Mouse (Mus musculus) brown adipose tissue, adult 24 weeks (tissue): ENCODE measurements at regions not wholly inside any gene's neighbourhood (a gene's known extent, or its start where the extent isn't known, plus 50 kb on each side); places are given as distances from the start of the nearest gene placed in this dataset.

Experiments
- H3K27ac ChIP-seq: fragments of 200-500 bp; replicated peaks from 2 replicates; pipeline ENCODE4 v1.5.1; 2012; ENCODE audit warnings: low read depth, mild to moderate bottlenecking, low read length
- H3K4me1 ChIP-seq: fragments of 200-500 bp; 2 replicates; pipeline ENCODE4 v1.6.1; 2012; ENCODE audit warnings: low read length, mixed read lengths; ENCODE audit not compliant: control insufficient read depth, insufficient read depth, insufficient read length
- H3K4me3 ChIP-seq: fragments of 200-500 bp; 2 replicates; pipeline ENCODE4 v1.5.1; 2012; ENCODE audit warnings: low read depth, mild to moderate bottlenecking, low read length, moderate library complexity; ENCODE audit not compliant: insufficient read depth

DNA sequence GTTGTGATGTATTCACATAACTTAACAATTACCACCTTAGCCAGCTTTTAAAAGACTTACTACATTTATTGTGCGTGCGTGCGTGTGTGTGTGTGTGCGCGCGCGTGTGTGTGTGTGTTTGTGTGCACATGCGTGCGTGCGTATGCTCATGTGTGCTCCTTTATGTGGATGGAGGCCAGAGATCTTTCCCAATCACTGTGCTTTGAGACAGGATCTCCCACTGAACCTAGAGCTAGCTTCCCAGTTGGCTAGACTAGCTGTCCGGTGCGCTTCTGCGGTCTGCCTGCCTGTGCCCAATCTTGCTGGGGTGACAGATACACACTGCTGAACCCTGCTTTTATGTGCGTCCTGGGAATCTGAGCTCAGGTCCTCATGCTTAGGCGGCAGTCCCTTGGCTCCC is 50.1 kb upstream of the Arhgap29 start:
- peak overlapping the region; percentile 85 for H3K27ac ChIP-seq
- peaks cover 34% of the 10 kb centered on the region for H3K4me1 ChIP-seq
- peak overlapping the region; percentile 2; the same call in 1 of the 2 replicates for H3K4me3 ChIP-seq

DNA sequence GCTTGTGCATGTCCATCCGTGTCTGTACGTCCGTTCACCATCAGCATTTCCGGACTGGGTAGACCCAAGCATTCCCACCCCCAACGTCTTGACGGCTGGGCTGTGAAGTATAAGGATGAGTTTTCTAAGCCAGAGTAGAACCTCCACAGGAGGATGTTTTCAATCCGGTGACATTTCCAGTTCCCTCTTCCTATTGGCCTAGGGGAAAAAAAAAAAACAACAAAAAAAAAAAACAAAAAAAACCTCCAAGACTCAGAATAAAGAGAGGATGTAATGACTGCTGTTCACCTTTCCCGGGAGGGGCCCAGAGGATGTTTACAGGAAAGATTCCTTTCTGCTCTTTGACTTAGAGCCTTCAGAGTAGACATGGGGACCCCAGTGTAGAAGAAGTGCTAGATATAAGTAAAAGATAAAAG is 51.9 kb upstream of the Arhgap29 start:
- Histone ChIP-seq H3K4me1 (peaks cover 26% of the 10 kb centered on the region), H3K4me3 (peak overlapping the region; percentile 43), H3K27ac (peak overlapping the region; percentile 96)

DNA sequence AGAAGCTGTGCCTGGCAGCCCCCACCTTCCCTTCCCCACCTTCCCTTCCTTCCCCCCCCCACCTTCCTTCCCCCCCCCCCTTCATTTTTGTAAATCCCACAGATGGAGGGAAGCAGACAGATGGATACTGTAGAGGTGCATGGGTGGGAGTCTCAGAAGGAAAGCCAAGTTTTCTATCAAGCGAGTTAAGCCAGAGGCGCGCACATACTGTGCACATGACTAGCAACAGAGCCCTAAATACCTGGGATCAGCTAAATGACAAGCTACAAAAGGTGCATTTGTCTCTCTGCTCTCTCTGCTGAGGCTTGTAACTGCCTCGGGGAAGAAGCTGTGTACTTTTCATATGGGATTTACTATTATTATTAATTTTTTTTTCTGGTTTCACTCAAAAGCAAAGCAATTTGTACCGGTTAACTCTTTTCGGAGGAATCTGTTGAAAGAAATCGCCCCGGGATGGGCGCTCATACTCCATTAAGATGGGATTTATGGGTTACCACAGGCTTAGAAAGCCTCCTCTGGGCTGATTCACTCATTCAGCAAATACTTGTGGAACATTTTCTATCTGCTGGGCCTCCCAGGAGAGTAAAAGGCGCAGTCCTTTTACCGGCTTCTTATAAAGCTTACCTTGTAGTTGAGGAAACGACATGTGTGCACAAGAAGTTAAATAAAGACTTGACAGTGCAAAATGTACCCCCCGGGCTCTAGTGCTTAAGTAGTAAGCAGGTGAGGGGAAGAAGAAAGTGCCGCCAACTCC is 54.3 kb upstream of the Arhgap29 start:
- Histone ChIP-seq H3K27ac (no peak overlapping the region), H3K4me1 (peaks cover 20% of the 10 kb centered on the region), H3K4me3 (no peak overlapping the region)

DNA sequence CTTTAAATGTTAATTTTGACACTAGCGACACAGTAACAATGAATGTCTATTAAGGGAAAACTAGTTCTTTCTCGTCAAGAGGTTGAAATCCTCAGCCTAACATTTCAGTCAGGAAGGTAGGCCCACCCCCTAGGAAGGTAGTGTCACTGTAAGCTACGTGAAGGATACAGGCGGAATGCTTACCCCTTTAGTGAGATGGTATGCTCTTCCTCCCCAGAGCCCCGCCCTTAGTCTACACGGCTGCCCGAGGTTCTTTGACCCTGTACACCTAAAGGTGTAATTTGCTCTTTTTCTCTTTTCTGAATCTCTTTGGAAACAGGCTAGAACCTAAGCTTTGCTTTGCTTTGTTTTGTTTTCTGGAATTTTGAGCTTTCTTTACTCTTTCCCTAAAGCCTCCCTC is 58.7 kb upstream of the Arhgap29 start:
- Histone ChIP-seq H3K27ac (peak overlapping the region; percentile 39; the same call in 1 of the 2 replicates), H3K4me1 (peaks cover 7% of the 10 kb centered on the region)

DNA sequence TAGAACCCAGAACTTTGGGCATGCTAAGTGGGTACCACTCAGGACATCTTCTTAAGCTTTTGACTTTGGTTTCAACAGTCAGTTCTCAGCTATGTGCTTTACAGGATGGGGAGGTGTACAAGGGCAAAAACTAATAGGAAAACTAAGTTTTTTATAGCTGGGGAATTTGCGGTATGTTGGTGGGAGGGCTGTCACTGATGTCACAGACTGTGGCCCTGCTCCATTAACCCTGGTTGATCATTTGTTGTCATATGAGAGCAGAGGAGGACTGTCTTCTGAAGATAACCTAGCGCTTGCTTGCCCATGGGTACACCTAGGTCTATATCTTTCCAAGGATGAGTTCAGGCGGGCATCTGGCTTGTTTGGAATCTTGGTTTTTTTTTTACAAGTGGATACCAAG is 59.7 kb upstream of the Arhgap29 start:
- H3K4me3 ChIP-seq, result no peak overlapping the region
- peak overlapping the region; percentile 76 for H3K27ac ChIP-seq
- H3K4me1 ChIP-seq, result peaks cover 13% of the 10 kb centered on the region

More for the DNA sequence above, 58.7 kb upstream of the Arhgap29 start:
- H3K4me3 ChIP-seq, result no peak overlapping the region

DNA sequence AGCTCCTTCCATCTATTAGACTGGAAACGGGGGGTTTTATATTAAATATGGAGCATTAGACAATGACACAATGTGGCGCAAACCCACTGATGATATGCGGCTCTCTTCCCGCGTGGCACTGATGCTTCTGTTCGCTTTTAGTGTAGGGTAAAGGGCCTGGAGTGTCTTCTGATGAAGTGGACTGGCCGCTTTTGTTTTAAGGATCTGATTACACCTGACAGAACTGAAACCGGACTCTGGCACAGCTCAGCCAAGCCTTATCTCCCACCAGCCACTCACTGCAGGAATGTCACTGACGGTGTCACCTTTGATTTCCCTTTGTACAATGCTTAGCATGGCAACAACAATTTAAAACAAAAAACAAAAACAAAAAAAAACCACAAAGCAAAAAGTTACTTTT is 61.0 kb upstream of the Arhgap29 start:
- peak overlapping the region; percentile 29 for H3K4me3 ChIP-seq
- H3K4me1 ChIP-seq, result peaks cover 19% of the 10 kb centered on the region
- H3K27ac ChIP-seq, result peak overlapping the region; percentile 86

DNA sequence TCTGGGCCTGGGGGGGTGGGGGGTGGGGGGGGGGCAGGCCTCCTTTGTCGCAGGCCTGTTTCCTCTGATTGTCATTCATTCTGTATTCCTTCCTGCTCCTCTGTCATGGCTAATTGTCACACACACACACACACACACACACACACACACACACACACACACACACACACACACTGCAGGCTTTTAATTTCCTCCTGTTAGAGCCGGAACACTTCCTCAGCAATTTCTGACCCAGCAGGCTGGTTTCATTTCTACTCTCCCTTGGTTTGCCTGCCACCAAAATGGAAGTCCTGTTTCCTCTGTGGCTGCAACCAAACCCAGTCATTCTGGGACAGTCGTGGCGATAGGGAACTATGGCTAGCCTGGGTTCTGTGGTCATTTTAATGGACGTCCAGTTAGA is 61.8 kb upstream of the Arhgap29 start:
- Histone ChIP-seq H3K4me3 (peak overlapping the region; percentile 54), H3K27ac (peak overlapping the region; percentile 99), H3K4me1 (peaks cover 27% of the 10 kb centered on the region)

DNA sequence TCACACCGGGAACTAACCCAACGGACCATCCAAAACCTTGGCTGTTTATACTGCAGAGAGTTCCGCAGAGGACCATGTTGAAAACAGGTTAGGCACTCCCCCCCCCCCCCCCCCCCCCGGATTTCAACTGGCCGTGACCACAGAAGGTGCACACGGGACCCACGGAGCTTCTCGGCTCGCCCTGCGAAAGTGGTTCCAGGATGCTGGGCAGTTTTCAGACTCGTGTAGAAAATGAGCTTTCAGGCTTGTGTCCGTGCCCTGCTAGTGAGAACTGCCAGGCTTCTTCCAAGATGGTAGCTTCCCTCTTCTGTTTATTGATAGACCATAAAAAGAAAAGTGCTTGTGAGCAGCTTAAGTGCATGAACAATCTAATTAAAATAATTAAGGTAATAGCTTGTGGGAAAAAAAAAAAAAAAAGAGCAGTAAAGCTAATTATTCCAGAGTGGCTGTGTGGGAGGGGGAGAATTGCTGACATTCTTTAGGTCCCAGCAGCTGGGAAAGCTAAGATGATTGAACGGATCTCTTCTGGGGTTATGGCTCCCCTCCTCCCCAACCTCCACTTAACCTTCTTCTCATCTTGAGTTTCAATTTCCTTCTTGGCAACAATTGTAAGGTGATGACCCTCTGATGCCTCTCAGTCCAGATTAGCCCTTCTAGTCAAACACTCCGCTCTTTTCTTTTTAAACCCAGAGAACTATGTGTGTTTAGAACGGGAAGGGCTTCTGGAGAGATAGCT is 65.3 kb upstream of the Arhgap29 start:
- no peak overlapping the region for H3K4me3 ChIP-seq
- peaks cover 23% of the 10 kb centered on the region for H3K4me1 ChIP-seq
- peak overlapping the region; percentile 95 for H3K27ac ChIP-seq

DNA sequence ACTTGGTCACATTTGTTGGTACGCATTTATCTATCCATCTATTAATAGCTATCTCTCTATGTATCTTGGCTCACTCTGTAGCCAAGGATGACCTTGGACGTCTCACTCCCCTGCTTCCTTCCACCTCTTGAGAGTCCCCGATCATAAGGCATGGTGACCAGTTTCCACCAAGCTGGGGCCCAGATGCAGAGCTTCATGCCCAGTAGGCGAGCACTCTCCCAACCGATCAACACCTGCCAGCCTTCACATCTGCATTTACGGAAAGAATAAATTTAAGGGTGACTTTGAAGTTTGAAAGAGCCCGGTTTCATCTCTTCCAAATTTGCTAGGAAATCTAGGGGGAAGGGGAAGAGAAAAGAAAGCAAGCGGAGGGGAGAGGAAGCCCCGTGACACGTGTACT is 66.0 kb upstream of the Arhgap29 start:
- H3K4me1 ChIP-seq, result peaks cover 21% of the 10 kb centered on the region
- H3K4me3 ChIP-seq, result no peak overlapping the region
- peak overlapping the region; percentile 95 for H3K27ac ChIP-seq

DNA sequence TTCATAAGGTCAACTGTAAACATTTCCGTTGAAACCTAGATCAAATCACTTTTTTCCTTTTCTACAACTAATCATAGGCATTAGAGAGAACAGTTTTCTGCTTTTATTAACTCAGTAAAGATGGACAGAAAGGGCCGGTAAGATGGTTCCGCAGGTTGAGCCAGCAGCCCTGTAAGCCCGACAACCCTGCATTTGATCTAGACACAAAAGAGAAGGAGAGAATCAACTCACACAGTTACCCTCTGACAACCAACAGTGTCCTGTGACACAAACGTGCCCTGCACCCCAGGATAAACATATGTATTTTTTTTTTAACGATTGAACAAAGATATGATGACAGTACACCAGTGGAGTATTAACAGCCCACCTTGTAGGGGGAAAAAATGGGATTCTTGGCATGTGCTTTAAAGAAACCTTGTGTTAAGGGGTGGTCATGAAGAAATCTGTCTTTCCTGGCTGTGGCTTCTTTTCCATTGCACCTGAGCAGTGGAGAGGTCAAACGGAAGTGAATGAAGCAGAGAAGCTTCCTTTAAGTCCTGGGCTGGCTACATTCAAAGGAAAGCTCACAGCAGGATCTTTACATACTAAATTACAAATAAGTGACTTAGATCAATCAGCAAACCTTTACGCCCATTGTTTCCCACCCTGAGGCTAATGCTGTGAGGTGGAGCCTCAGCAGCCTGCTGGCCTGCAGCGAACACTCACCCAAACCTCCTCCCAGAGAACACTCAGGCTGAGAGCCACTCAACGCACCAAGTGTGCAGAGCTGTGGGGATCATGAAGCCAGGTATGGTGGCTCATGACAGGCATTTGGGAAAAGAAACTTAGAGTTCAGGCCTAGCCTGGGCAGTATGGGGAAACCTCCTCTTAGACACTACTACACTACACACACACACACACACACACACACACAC is 66.8 kb upstream of the Arhgap29 start:
- Histone ChIP-seq H3K4me3 (no peak overlapping the region), H3K27ac (peak overlapping the region; percentile 95), H3K4me1 (peaks cover 21% of the 10 kb centered on the region)

DNA sequence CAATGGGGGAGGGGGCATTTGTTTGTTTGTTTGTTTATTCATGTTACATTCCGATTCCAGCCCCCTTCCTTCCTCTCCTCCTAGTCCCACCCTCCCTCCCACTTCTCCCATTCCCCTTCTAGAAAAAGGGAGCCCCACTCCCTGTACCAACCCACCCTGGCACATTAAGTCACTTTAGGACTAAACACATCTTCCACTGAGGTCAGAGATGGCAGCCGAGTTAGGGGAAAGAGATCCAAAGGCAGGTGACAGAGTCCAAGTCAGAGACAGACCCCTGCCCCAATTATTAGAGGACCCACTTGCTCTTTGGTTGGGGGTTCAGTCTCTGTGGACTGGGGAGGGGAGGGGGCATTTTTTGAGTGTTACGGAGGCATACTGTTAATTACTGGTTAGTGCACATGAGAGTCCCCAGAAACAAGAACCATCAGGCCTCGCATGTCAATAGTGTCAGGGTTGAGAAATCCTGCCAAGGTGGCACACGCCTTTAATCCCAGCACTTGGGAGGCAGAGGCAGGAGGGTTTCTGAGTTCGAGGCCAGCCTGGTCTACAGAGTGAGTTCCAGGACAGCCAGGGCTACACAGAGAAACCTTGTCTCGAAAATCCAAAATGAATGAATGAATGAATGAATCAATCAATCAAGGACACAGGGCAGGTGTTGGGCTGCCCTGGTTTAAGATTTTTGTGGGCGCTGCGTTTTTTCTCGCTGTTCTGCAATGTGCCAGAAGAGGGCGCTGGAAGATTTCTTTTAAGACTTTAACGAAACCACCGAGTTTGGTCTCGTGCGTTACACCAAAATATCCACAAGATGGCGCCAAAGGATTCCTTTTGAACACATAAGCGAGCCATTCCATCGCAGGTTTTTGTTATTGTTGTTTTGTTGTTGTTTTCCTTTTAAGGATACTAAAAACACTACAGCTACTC is 67.8 kb upstream of the Arhgap29 start:
- H3K27ac ChIP-seq, result no peak overlapping the region
- H3K4me1 ChIP-seq, result peaks cover 21% of the 10 kb centered on the region
- no peak overlapping the region for H3K4me3 ChIP-seq

DNA sequence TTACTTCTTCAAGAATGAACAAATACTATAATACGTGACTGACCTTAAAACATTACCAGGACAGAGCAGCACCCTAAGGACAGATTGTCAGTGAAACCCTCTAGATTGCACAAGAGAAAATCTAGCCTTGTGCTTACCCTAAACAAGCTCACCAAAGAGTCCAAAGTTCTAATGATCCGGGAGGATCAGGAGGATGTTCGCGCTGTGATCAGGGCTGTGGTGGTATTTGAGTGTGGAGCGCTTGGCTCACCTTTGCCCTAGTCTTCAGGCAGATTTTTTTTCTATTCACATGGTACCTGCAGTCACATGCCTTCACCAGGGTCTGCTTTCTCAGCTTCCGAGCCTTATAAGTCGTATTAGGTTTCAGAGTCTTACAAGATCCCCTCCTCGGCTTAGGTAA is 65.3 kb upstream of the Abcd3 start:
- H3K4me3 ChIP-seq, result no peak overlapping the region
- H3K4me1 ChIP-seq, result no peaks in the 10 kb centered on the region
- no peak overlapping the region for H3K27ac ChIP-seq

DNA sequence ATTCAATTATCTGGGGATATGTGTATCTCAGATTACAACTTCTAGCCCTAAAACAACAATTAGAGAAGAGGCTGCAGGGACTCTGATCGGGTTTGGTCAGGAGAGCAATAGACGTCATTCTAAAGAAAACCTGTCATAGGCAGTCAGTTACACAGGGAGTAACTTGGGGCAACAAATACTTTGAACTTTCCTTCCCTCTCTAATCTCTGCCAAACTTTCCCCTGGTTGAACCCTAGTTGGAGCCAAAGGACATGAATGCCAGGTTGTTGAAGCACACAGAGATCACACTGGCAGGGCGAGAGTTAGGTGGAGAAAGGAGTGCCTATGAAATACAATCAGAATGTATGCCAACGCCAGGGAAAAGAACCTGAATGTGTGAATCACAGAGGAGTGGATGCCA is 60.0 kb upstream of the Abcd3 start:
- peaks cover 8% of the 10 kb centered on the region for H3K4me1 ChIP-seq
- H3K4me3 ChIP-seq, result no peak overlapping the region
- peak overlapping the region; percentile 86 for H3K27ac ChIP-seq

DNA sequence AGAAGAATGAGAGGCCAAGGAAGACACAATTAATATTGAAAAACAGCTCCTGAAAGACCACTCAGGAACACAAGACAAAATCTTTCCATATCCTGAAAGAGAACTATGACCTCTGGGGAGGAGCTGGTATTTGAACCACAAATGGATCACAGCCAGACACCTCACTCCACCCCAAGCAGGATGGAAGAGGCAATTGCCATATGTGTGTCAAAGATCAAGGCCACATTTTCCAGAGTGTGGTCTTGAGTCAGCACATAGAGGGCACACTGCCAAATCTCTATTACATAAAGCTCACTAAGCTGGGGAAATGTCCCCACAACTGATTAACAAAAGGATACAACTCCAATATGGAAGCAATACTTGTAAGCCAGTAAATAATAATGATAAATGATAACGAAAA is 59.5 kb upstream of the Abcd3 start:
- Histone ChIP-seq H3K27ac (peak overlapping the region; percentile 88), H3K4me1 (peaks cover 8% of the 10 kb centered on the region), H3K4me3 (no peak overlapping the region)
